Mouse (Mus musculus): ENCODE results near the gene Dab2ip.

GRCm38 (mm10) chr2:35673181-35673580, 115.1 kb downstream of the Dab2ip start:
- no peak for TF ChIP-seq USF1 (IDR thresholded peaks at IDR 0.05; ENCODE audit: low read depth)
- TF ChIP-seq POLR2A (IDR thresholded peaks at IDR 0.05; ENCODE audit: insufficient read length, low read depth), result no peak
- no peak for TF ChIP-seq SRF (IDR thresholded peaks at IDR 0.05; ENCODE audit: control insufficient read depth, insufficient read length, low read depth)

All from myocyte (in vitro differentiated cells).